Mouse (Mus musculus): Measurements from ENCODE around the gene Madcam1. TPM values are rescaled to one million over a fixed set of nuclear protein-coding genes. Genes with fewer than 3 reads are reported as not detected.

Gene Madcam1
- polyA plus RNA-seq, 1 experiment from 2014 or later: not detected

DNA sequence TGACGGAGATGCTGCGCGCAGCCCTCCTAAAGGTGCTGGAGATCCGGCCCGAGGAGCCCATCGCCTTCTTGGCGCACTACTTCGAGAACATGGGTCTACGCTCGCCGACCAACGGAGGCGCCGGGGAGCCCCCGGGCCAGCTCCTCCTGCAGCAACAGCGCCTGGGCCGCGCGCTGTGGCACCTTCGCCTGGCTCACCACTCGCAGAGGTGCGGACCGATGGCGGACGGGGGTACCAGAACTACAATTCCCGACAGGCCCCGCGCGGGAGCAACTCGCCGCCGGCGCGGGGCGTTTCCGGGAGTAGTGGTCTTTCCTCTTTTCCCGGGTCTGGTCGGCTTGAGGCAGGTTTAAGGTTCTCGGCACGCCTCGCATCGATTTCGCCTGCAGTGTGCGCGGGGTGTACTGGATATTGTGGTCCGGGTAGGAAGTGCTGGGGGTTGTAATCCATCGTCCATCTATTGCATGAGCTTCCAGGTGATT lies 5.3 kb downstream of the Madcam1 start:
- Histone ChIP-seq H3K4me1 (ENCODE audit: insufficient read depth, low read depth, low read length) (peaks cover 10% of the 10 kb centered on the region; the same call in 1 of the 2 replicates), H3K36me3 (ENCODE audit: insufficient read depth, low read length) (no peaks in the 10 kb centered on the region), H3K4me3 (ENCODE audit: low read depth, low read length) (peak overlapping the region; percentile 88), H3K9me3 (ENCODE audit: low read length) (no peaks in the 10 kb centered on the region), H3K9ac (replicated peaks; ENCODE audit: low read depth) (peak overlapping the region; percentile 45), H3K27ac (ENCODE audit: low read length) (peak overlapping the region; percentile 88), H3K27me3 (replicated peaks; ENCODE audit: insufficient read depth, low read length) (no peaks in the 10 kb centered on the region), H3K4me2 (replicated peaks; ENCODE audit: low read depth, low read length) (peak overlapping the region; percentile 69)
- TF ChIP-seq CTCF (IDR thresholded peaks at IDR 0.05) (no peak), EP300 (IDR thresholded peaks at IDR 0.05) (no peak)
- DNase-seq (ENCODE audit: low spot score): peak; percentile 65
- peak; percentile 47 for ATAC-seq
- under 1% methylated on average over 47 of the region's 47 CpGs for WGBS

DNA sequence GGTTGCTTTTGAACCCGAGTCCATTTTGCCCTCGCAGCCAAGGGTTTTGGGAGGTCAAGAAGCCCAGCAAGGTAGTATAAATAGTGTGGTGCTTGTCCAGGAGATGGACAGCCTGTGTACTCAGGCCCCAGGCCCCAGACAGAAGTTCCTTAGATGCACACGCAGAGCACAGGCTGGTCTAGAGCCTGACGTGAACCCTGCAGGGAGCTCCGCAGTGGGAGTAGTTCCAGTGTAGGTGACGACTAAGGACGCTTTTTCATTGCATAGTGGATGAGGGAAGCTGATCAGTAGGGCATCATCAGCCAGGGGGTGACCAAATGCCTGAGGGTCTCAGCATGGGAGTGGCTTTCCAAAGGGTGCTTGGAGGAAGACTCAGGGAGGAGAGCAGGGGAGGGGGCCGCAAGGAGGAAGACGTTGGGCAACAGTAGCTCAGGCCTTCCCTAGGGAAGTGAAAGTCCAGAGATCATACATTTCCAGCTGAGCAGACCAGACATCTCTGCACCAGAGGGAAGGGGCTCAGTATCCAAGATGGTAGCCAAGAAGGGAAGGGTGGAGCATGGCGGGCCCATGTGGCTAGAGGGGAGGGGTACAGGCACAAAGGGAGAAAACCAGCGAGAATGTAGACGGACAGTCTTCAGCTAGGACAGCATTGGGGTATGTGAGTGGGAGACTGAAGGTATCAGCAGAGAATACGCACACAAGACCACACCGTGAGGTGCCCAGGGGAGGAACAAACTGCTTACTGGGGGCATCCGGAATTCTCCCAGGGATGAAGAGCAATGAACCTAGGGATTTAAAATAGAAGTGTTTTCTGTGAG lies 5.9 kb downstream of the Madcam1 start:
- H3K36me3 ChIP-seq (ENCODE audit: insufficient read depth, low read length): no peaks in the 10 kb centered on the region
- DNase-seq (ENCODE audit: low spot score) (no peak), ATAC-seq (no peak)
- H3K9me3 ChIP-seq (ENCODE audit: low read length): no peaks in the 10 kb centered on the region
- peaks cover 10% of the 10 kb centered on the region; the same call in 1 of the 2 replicates for H3K4me1 ChIP-seq (ENCODE audit: insufficient read depth, low read depth, low read length)
- peak overlapping the region; percentile 88 for H3K4me3 ChIP-seq (ENCODE audit: low read depth, low read length)
- peak overlapping the region; percentile 88; the same call in 1 of the 2 replicates for H3K27ac ChIP-seq (ENCODE audit: low read length)
- WGBS: 29% methylated on average over 15 of the region's 15 CpGs
- H3K4me2 ChIP-seq (replicated peaks; ENCODE audit: low read depth, low read length): peak overlapping the region; percentile 69
- H3K9ac ChIP-seq (replicated peaks; ENCODE audit: low read depth): peak overlapping the region; percentile 45; the same call in 1 of the 2 replicates
- no peaks in the 10 kb centered on the region for H3K27me3 ChIP-seq (replicated peaks; ENCODE audit: insufficient read depth, low read length)
- TF ChIP-seq EP300 (IDR thresholded peaks at IDR 0.05): no peak
- TF ChIP-seq CTCF (IDR thresholded peaks at IDR 0.05): no peak

GRCm38 (mm10) chr10:79671396-79672087 lies 7.2 kb downstream of the Madcam1 start:
- no peak for TF ChIP-seq EP300 (IDR thresholded peaks at IDR 0.05)
- TF ChIP-seq CTCF (IDR thresholded peaks at IDR 0.05): no peak
- WGBS: 59% methylated on average over 6 of the region's 6 CpGs
- no peak for DNase-seq (ENCODE audit: low spot score)
- Histone ChIP-seq H3K36me3 (ENCODE audit: insufficient read depth, low read length) (no peaks in the 10 kb centered on the region), H3K27me3 (replicated peaks; ENCODE audit: insufficient read depth, low read length) (no peaks in the 10 kb centered on the region), H3K9me3 (ENCODE audit: low read length) (no peaks in the 10 kb centered on the region), H3K4me3 (ENCODE audit: low read depth, low read length) (no peak overlapping the region), H3K4me2 (replicated peaks; ENCODE audit: low read depth, low read length) (no peak overlapping the region), H3K4me1 (ENCODE audit: insufficient read depth, low read depth, low read length) (peaks cover 10% of the 10 kb centered on the region; the same call in 1 of the 2 replicates), H3K27ac (ENCODE audit: low read length) (no peak overlapping the region), H3K9ac (replicated peaks; ENCODE audit: low read depth) (no peak overlapping the region)
- no peak for ATAC-seq

DNA sequence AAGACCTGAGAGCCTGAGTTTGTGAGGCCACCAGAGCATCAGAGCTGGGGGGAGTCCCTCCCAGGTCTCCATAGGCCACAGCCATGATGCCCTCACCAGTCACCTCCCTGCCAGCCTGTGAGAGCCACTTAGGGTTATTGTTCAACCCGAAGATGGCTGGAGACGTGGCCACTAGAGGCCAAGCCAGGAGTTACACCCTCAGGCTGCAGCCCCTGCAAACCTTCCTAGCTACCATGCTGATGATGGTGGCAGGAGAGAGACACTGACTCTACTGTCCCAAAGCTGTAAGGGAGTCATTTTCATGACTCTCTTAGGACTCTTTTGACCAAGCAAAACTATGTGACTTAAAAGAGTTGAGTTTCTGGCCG lies 7.7 kb downstream of the Madcam1 start:
- no peaks in the 10 kb centered on the region for H3K36me3 ChIP-seq (ENCODE audit: insufficient read depth, low read length)
- H3K4me3 ChIP-seq (ENCODE audit: low read depth, low read length): no peak overlapping the region
- ATAC-seq (no peak), DNase-seq (ENCODE audit: low spot score) (no peak)
- H3K4me1 ChIP-seq (ENCODE audit: insufficient read depth, low read depth, low read length): peaks cover 10% of the 10 kb centered on the region; the same call in 1 of the 2 replicates
- no peak for TF ChIP-seq EP300 (IDR thresholded peaks at IDR 0.05)
- TF ChIP-seq CTCF (IDR thresholded peaks at IDR 0.05): peak; percentile 30; the same call in 1 of the 2 replicates
- no peak overlapping the region for H3K4me2 ChIP-seq (replicated peaks; ENCODE audit: low read depth, low read length)
- no peak overlapping the region for H3K27ac ChIP-seq (ENCODE audit: low read length)
- no peaks in the 10 kb centered on the region for H3K9me3 ChIP-seq (ENCODE audit: low read length)
- WGBS: 53% methylated on average over 3 of the region's 3 CpGs
- H3K27me3 ChIP-seq (replicated peaks; ENCODE audit: insufficient read depth, low read length): no peaks in the 10 kb centered on the region
- H3K9ac ChIP-seq (replicated peaks; ENCODE audit: low read depth): no peak overlapping the region

DNA sequence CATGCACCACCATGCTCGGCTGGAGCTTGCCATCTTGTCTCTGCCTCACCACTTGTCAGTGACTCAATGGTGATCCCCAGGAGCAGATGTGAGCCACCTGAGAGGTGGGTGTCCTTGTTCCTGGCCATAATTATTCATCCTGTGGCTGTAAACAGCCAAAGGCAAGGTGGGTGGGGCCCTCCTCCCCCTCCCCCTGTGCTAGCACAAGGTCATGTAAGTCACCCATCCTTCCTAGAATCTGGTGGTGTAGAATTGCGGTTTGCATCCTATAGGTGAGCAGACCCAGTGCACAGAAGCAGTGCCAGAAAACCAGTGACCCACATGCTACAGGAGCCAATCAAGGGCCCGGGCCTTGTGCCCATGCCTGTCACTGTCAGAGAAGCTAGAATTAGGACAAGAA lies 8.7 kb downstream of the Madcam1 start:
- 80% methylated on average over 3 of the region's 3 CpGs for WGBS
- TF ChIP-seq EP300 (IDR thresholded peaks at IDR 0.05): no peak
- Histone ChIP-seq H3K9ac (replicated peaks; ENCODE audit: low read depth) (no peak overlapping the region), H3K4me3 (ENCODE audit: low read depth, low read length) (no peak overlapping the region), H3K9me3 (ENCODE audit: low read length) (no peaks in the 10 kb centered on the region), H3K27ac (ENCODE audit: low read length) (no peak overlapping the region), H3K36me3 (ENCODE audit: insufficient read depth, low read length) (no peaks in the 10 kb centered on the region), H3K27me3 (replicated peaks; ENCODE audit: insufficient read depth, low read length) (no peaks in the 10 kb centered on the region), H3K4me1 (ENCODE audit: insufficient read depth, low read depth, low read length) (peaks cover 10% of the 10 kb centered on the region; the same call in 1 of the 2 replicates), H3K4me2 (replicated peaks; ENCODE audit: low read depth, low read length) (no peak overlapping the region)
- DNase-seq (ENCODE audit: low spot score) (no peak), ATAC-seq (no peak)

- no peak for TF ChIP-seq EP300 (IDR thresholded peaks at IDR 0.05)
- peak; percentile 9; the same call in 1 of the 2 replicates for TF ChIP-seq CTCF (IDR thresholded peaks at IDR 0.05)
- DNase-seq (ENCODE audit: low spot score) (no peak), ATAC-seq (peak; percentile 16; the same call in 1 of the 2 replicates)
- H3K4me3 ChIP-seq (ENCODE audit: low read depth, low read length): no peak overlapping the region
- no peak overlapping the region for H3K4me2 ChIP-seq (replicated peaks; ENCODE audit: low read depth, low read length)
- no peak overlapping the region for H3K9ac ChIP-seq (replicated peaks; ENCODE audit: low read depth)
- H3K36me3 ChIP-seq (ENCODE audit: insufficient read depth, low read length): no peaks in the 10 kb centered on the region
- no peak overlapping the region for H3K27ac ChIP-seq (ENCODE audit: low read length)
- no peaks in the 10 kb centered on the region for H3K9me3 ChIP-seq (ENCODE audit: low read length)
- no peaks in the 10 kb centered on the region for H3K27me3 ChIP-seq (replicated peaks; ENCODE audit: insufficient read depth, low read length)
- WGBS: 54% methylated on average over 39 of the region's 44 CpGs
- H3K4me1 ChIP-seq (ENCODE audit: insufficient read depth, low read depth, low read length): peaks cover 2% of the 10 kb centered on the region; the same call in 1 of the 2 replicates
Observed at GRCm38 (mm10) chr10:79675346-79676035, 11.1 kb downstream of the Madcam1 start.
